Mouse (Mus musculus) thymus, adult 2 months (tissue): ENCODE measurements around the gene Id1.

Experiments used
- CTCF ChIP-seq: fragments of 200-500 bp; IDR thresholded peaks from 2 replicates; pipeline ENCODE4 v1.5.1; 2012; ENCODE audit warnings: mild to moderate bottlenecking, control low read depth, low read length, moderate library complexity, borderline replicate concordance; ENCODE audit not compliant: control insufficient read depth, poor library complexity, insufficient read depth; ENCODE audit errors: extremely low read depth
- POLR2A ChIP-seq: fragments of 200-500 bp; IDR thresholded peaks from 2 replicates; pipeline ENCODE4 v1.6.1; 2012; ENCODE audit warnings: mild to moderate bottlenecking, low read length, control low read depth, moderate library complexity; ENCODE audit not compliant: control insufficient read depth, poor library complexity, insufficient read depth; ENCODE audit errors: extremely low read depth

DNA sequence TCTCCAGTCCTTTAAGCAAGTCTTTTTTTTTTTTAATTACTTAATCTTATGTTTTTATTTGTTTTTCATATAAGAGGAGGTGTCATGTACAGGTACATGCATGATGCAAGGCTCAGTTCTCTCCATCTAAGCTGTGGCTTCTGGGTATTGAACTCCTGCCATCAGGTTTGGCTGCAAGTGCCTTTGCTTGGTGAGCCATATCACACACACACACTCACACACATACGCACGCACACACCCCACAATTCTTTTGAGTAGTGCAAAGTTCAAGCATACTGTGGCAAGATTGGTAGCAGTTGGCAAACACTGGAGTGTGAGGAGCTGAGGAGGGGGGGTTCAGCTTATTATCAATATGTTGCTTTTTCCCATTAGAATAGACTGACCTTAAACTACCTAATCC, 2.9 kb upstream of the Id1 start:
- no peak for TF ChIP-seq POLR2A
- TF ChIP-seq CTCF, result no peak
